Mouse (Mus musculus) CH12.LX (cell line): ENCODE data around the gene Tmem221.

Experiments
- BHLHE40 ChIP-seq: IDR thresholded peaks from 2 replicates; pipeline ENCODE4 v1.6.1; 2011; ENCODE audit warnings: mild to moderate bottlenecking, low read depth, low read length, improper control_type of control experiment
- CTCF ChIP-seq, 2 experiments: IDR thresholded peaks in 1 of 2; conservative IDR thresholded peaks in 1 of 2; 2 replicates each; pipeline ENCODE4 v1.5.1; 2011 to 2012; ENCODE audit warnings: low read depth in 2 of 2, low read length in 2 of 2, improper control_type of control experiment in 1 of 2, inconsistent platforms in 1 of 2, mild to moderate bottlenecking in 1 of 2, moderate library complexity in 1 of 2
- ELF1 ChIP-seq: IDR thresholded peaks from 2 replicates; pipeline ENCODE4 v1.6.1; 2014; ENCODE audit warnings: low read depth, mild to moderate bottlenecking, inconsistent platforms, low read length, improper control_type of control experiment
- EP300 ChIP-seq: IDR thresholded peaks from 2 replicates; pipeline ENCODE4 v1.6.1; 2011; ENCODE audit warnings: low read length, improper control_type of control experiment
- NRF1 ChIP-seq: IDR thresholded peaks from 2 replicates; pipeline ENCODE4 v1.6.1; 2014; ENCODE audit warnings: low read depth, mild to moderate bottlenecking, inconsistent platforms, low read length, improper control_type of control experiment, moderate library complexity
- POLR2A ChIP-seq: IDR thresholded peaks from 2 replicates; pipeline ENCODE4 v1.6.1; 2011; ENCODE audit warnings: low read depth, mild to moderate bottlenecking, improper control_type of control experiment, low read length
- RAD21 ChIP-seq: IDR thresholded peaks from 2 replicates; pipeline ENCODE4 v1.6.1; 2011; ENCODE audit warnings: low read depth, mild to moderate bottlenecking, low read length, improper control_type of control experiment, moderate library complexity
- TCF12 ChIP-seq: IDR thresholded peaks from 2 replicates; pipeline ENCODE4 v1.6.1; 2014; ENCODE audit warnings: low read depth, mild to moderate bottlenecking, inconsistent platforms, low read length, improper control_type of control experiment
- USF1 ChIP-seq: IDR thresholded peaks from 2 replicates; pipeline ENCODE4 v1.6.1; 2014; ENCODE audit warnings: low read depth, mild to moderate bottlenecking, inconsistent platforms, low read length, improper control_type of control experiment

DNA sequence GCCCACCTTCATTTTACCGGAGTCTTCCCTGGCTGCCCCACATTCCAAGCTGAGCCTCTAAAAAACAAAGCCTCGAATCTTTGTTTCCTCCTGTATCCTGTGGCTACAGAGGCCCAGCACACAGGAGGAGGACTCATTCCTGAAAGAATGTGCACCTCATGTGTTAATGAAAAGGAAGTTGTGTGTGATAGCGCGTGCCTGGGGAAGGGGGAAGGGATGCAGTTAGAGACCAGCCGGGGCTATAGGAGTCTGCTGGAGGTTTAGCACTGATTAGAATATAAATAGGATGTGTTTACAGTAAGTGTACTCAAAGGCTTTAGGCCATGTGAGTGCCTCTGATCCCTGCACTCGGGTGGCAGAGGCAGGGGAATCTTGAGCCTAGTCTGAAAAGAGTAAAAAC lies 32.4 kb downstream of the Tmem221 start:
- TF ChIP-seq ELF1 (no peak), USF1 (no peak), CTCF (conservative IDR thresholded peaks at IDR 0.05 in 1 of 2, IDR thresholded peaks at IDR 0.05 in 1 of 2; ENCODE audit: low read depth in 2 of 2, low read length in 2 of 2) (no peak), BHLHE40 (no peak), RAD21 (no peak), EP300 (no peak), TCF12 (no peak), POLR2A (no peak), NRF1 (no peak)
